Mouse (Mus musculus) small intestine, adult 2 months (tissue): ENCODE results near the gene Map1b. TPM values are rescaled to one million over a fixed set of nuclear protein-coding genes. Genes with fewer than 3 reads are reported as not detected.

Experiments
- H3K27ac ChIP-seq: fragments of 200-500 bp; 2 replicates; pipeline ENCODE4 v1.5.1; 2012; ENCODE audit warnings: low read depth, low read length, control low read depth, inconsistent platforms; ENCODE audit not compliant: insufficient read depth
- H3K27me3 ChIP-seq: fragments of 200-500 bp; 2 replicates; pipeline ENCODE4 v1.6.1; 2012; ENCODE audit warnings: mild to moderate bottlenecking, moderate library complexity, low read length, inconsistent platforms; ENCODE audit not compliant: control insufficient read depth, insufficient read depth
- H3K36me3 ChIP-seq: fragments of 200-500 bp; 2 replicates; pipeline ENCODE4 v1.6.1; 2012; ENCODE audit warnings: mild to moderate bottlenecking, low read length, control low read depth, inconsistent platforms; ENCODE audit not compliant: control insufficient read depth, insufficient read depth
- H3K4me1 ChIP-seq: fragments of 200-500 bp; 2 replicates; pipeline ENCODE4 v1.6.1; 2012; ENCODE audit warnings: low read length, inconsistent platforms, mixed read lengths; ENCODE audit not compliant: control insufficient read depth, insufficient read depth, insufficient read length
- H3K4me3 ChIP-seq: fragments of 200-500 bp; 2 replicates; pipeline ENCODE4 v1.5.1; 2012; ENCODE audit warnings: low read depth, mild to moderate bottlenecking, control low read depth, inconsistent platforms, low read length, moderate library complexity
- CTCF ChIP-seq: fragments of 200-500 bp; IDR thresholded peaks from 2 replicates; pipeline ENCODE4 v1.5.1; 2012; ENCODE audit warnings: low read depth, mild to moderate bottlenecking, control low read depth, inconsistent platforms, low read length, moderate library complexity, mixed read lengths; ENCODE audit not compliant: insufficient replicate concordance, insufficient read length; ENCODE audit errors: extremely low read depth
- POLR2A ChIP-seq: fragments of 200-500 bp; IDR thresholded peaks from 2 replicates; pipeline ENCODE4 v1.6.1; 2012; ENCODE audit warnings: low read depth, mild to moderate bottlenecking, control low read depth, inconsistent platforms, low read length, moderate library complexity
- WGBS: fragments of 180-500 bp; shearing (Covaris S2); methylation state at CpG from one replicate; pipeline ENCODE4 v1.1.7; 2018; 5-methylcytosine and 5-hydroxymethylcytosine counted together
- polyA plus RNA-seq: library from polyadenylated mRNA; depleted of rRNA; stranded (reverse); fragments of >200 nt; gene quantifications from 2 replicates; pipeline ENCODE4 v1.2.3, GENCODE M21; 2012

The Map1b gene
- polyA plus RNA-seq, 1 experiment, result 0.74 TPM

DNA sequence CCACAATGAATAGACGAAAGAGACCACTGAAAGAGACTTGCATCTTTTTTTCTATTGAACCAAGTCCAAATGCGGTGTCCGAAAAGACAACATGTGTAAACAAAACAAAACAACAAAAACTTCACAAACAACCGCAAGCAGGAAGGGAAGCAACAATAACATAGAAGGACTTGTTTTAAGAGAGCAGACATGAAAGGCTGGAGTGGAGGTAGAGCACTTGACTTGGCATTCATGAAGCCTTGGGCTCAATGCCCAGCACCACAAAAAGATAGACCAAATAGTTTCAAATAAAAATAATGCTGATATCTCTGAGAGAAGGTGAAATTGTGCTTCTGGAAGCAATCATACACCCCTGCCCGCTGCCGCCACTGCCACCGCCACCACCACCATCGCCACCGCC, 30.5 kb downstream of the Map1b start:
- WGBS, result 93% methylated on average over 9 of the region's 9 CpGs
- H3K27ac ChIP-seq, result 0 out of 2 replicates have a peak overlapping the region, but pooled peaks have one; percentile 30
- H3K4me1 ChIP-seq, result no peaks in the 10 kb centered on the region
- no peaks in the 10 kb centered on the region for H3K27me3 ChIP-seq
- no peaks in the 10 kb centered on the region for H3K36me3 ChIP-seq
- TF ChIP-seq POLR2A, result no peak
- no peak for TF ChIP-seq CTCF
- H3K4me3 ChIP-seq, result no peak overlapping the region

DNA sequence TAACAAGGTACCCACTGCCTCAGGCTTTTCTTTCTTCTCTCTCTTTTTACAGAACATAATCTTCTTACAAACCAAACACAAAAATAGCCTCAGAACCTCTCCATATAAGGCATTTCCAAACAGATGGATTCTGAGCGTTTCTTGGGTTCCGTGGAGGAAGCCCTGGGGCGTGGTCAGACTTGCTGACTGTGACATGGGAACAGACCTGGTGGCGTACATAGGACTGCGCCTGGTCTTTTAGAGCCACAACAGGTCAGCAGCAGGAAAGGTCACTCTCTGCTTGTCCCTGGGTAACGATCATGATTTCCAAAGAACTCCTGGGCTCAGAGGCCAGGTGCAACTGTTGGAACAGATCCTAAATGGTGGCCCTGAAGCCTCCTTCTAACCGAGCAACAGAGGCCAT, 31.0 kb downstream of the Map1b start:
- TF ChIP-seq POLR2A, result no peak
- no peak for TF ChIP-seq CTCF
- WGBS, result 56% methylated on average over 7 of the region's 7 CpGs
- no peak overlapping the region for H3K4me3 ChIP-seq
- no peaks in the 10 kb centered on the region for H3K36me3 ChIP-seq
- H3K27me3 ChIP-seq, result no peaks in the 10 kb centered on the region
- peak overlapping the region; percentile 30; the same call in 1 of the 2 replicates for H3K27ac ChIP-seq
- H3K4me1 ChIP-seq, result no peaks in the 10 kb centered on the region

DNA sequence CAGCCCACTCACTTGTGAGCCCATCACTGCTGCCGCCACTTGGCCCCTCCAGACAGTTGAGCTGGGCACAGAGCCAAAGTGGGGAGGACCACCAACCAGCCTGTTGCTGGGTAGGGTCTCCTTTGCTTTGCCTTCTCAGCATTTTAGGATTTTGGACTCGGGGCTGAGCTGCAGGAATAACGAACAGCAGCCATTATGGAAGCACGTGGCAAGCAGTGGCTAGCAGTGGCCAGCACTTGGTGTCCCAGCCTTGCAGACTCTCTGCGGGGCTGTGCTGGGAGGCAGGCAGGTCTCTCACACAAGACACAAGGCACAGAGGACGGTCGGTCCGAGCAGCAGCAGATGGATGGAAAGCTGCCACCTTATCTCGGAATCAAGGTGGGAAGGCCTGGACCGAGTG, 31.4 kb downstream of the Map1b start:
- Histone ChIP-seq H3K27me3 (no peaks in the 10 kb centered on the region), H3K4me1 (no peaks in the 10 kb centered on the region), H3K36me3 (no peaks in the 10 kb centered on the region), H3K27ac (peak overlapping the region; percentile 16; the same call in 1 of the 2 replicates), H3K4me3 (no peak overlapping the region)
- 76% methylated on average over 10 of the region's 10 CpGs for WGBS
- TF ChIP-seq CTCF, result no peak
- no peak for TF ChIP-seq POLR2A

DNA sequence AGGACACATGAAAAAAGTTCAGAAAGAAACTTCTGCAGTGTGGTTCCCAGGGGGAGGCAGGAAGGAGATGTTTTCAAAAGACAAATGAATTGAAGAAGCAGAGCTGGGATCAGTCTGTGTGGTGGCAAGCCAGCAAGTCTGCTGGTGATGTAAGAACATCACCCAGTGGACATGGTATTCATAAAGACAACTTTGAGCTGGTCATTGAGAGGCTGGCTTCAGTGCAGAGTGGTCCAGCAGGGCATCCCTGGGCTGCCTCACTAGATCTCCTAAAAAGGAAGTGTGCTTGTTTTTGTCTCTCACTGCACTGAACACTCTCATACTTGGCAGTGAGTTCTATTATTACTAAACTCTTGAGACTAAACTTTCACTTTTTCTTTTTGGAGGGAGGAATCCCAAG, 32.9 kb downstream of the Map1b start:
- Histone ChIP-seq H3K27ac (peak overlapping the region; percentile 24; the same call in 1 of the 2 replicates), H3K36me3 (no peaks in the 10 kb centered on the region), H3K4me1 (no peaks in the 10 kb centered on the region), H3K4me3 (no peak overlapping the region), H3K27me3 (no peaks in the 10 kb centered on the region)
- TF ChIP-seq POLR2A (no peak), CTCF (no peak)

DNA sequence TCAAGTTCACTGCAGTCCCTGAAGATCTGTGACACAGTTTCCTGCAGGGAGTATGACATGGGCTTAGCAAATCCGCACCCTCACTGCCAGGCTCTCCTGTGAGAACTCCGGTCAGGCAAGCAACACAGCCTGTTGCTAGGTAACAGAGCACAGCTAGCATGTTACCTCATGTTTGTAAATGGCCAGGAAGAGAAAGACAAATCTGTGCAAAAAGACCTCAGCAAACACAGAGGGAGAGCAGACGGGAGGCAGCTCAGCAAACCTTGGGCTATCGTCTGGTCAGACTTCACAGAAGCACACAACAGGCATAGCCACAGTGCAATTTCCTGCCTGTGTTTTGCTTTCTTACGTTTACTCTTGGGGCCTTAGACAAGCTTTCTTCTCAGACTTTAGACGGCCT, 40.9 kb downstream of the Map1b start:
- WGBS, result 5% methylated on average over 6 of the region's 6 CpGs
- no peak overlapping the region for H3K27ac ChIP-seq

DNA sequence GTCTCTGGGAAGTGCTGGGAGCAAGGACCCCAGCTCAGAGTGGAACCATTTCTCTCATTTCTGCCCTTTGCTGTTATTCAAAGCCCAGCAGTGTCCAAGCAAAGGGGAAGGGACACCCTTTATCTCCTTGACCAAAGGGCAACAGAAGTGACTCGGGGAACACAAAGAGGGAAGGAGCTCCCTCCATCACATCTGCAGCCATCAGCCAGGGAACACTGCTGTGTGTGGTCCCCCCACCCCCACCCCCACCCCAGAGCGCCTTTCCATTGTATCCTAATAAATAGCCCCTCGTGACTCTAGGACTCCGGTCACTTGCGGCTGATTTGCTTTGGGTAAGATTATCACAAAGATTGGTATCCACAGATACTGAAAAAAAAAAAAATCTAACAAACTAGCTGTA, 41.3 kb downstream of the Map1b start:
- H3K27ac ChIP-seq, result no peak overlapping the region
- no peaks in the 10 kb centered on the region for H3K4me1 ChIP-seq
- no peak for TF ChIP-seq CTCF
- WGBS, result 14% methylated on average over 5 of the region's 5 CpGs
- no peak overlapping the region for H3K4me3 ChIP-seq
- H3K27me3 ChIP-seq, result no peaks in the 10 kb centered on the region
- no peaks in the 10 kb centered on the region for H3K36me3 ChIP-seq

More for the DNA sequence above, 40.9 kb downstream of the Map1b start:
- no peak for TF ChIP-seq POLR2A
- TF ChIP-seq CTCF, result no peak
- no peaks in the 10 kb centered on the region for H3K36me3 ChIP-seq
- H3K4me3 ChIP-seq, result no peak overlapping the region
- no peaks in the 10 kb centered on the region for H3K27me3 ChIP-seq
- no peaks in the 10 kb centered on the region for H3K4me1 ChIP-seq

DNA sequence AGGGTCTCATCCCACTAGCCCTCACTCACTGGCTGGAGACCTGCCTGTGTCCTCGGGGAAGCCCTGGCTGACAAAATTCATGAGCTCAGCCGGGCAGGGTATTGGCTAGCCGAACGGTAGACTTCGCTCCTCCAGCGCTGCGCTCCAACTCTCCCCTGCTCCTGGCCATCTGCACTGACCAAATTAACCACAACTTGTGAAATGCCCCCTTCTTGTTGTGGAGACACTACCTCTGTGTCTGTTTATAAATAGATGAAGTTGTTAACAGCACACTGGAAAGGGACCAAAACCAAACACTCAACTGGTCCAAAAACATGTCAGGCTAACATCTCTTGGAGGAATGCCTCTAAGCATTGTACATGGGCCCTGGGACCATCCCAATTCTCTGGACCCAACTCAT, 42.2 kb downstream of the Map1b start:
- H3K27me3 ChIP-seq, result no peaks in the 10 kb centered on the region

DNA sequence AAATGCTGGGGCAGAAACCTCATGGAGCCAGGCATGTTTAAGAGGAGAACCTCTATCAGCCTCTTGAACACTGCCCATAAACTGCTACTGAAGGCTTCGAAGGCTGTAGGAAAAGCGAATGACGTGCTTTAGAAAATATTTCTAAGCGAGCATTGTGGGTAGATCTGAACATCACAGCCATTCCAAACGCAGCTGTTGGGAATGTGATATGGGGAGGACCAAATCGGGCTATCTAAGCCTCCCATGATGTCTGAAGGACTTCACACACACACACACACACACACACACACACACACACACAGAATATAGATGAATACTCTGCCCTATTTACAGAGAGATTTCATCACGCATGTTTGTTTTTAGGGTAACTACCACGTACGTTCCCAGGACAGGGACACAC, 44.3 kb downstream of the Map1b start:
- Histone ChIP-seq H3K36me3 (no peaks in the 10 kb centered on the region), H3K27me3 (no peaks in the 10 kb centered on the region), H3K27ac (no peak overlapping the region), H3K4me1 (no peaks in the 10 kb centered on the region), H3K4me3 (no peak overlapping the region)
- WGBS, result 78% methylated on average over 9 of the region's 9 CpGs
- TF ChIP-seq CTCF (no peak), POLR2A (no peak)

More for the DNA sequence above, 42.2 kb downstream of the Map1b start:
- Histone ChIP-seq H3K36me3 (no peaks in the 10 kb centered on the region), H3K4me1 (no peaks in the 10 kb centered on the region), H3K27ac (no peak overlapping the region), H3K4me3 (no peak overlapping the region)
- TF ChIP-seq POLR2A (no peak), CTCF (no peak)
- 77% methylated on average over 7 of the region's 7 CpGs for WGBS
